Mouse (Mus musculus) forebrain, embryonic 15.5 days (tissue): ENCODE measurements around the gene Chpf. TPM values are rescaled to one million over a fixed set of nuclear protein-coding genes. Genes with fewer than 3 reads are reported as not detected.
A peak's percentile ranks its signal among the peaks of the same experiment; 100 is the strongest.

Source experiments
- ATAC-seq: fragments of 200-750 bp; cut with Nextera tagmentation; replicated peaks from 2 replicates; pipeline ENCODE4 v1.8.0; 2017; ENCODE audit warnings: mild to moderate bottlenecking, moderate TSS enrichment, moderate library complexity
- H3K27ac ChIP-seq: fragments of 300-500 bp; sonication (generic); replicated peaks from 2 replicates; pipeline ENCODE4 v1.5.1; 2015; ENCODE audit warnings: mild to moderate bottlenecking, inconsistent platforms
- H3K27me3 ChIP-seq: fragments of 300-500 bp; sonication (generic); 2 replicates; pipeline ENCODE4 v1.6.1; 2015; ENCODE audit warnings: inconsistent platforms
- H3K36me3 ChIP-seq: fragments of 300-500 bp; sonication (generic); 2 replicates; pipeline ENCODE4 v1.6.1; 2015; ENCODE audit warnings: mild to moderate bottlenecking, inconsistent platforms
- H3K4me1 ChIP-seq: fragments of 300-500 bp; sonication (generic); 2 replicates; pipeline ENCODE4 v1.6.1; 2015; ENCODE audit warnings: inconsistent platforms
- H3K4me2 ChIP-seq: fragments of 300-500 bp; sonication (generic); replicated peaks from 2 replicates; pipeline ENCODE4 v1.6.1; 2015; ENCODE audit warnings: mild to moderate bottlenecking, inconsistent platforms
- H3K4me3 ChIP-seq: fragments of 300-500 bp; sonication (generic); 2 replicates; pipeline ENCODE4 v1.5.1; 2015; ENCODE audit warnings: mild to moderate bottlenecking, inconsistent platforms
- H3K9ac ChIP-seq: fragments of 300-500 bp; sonication (generic); replicated peaks from 2 replicates; pipeline ENCODE4 v1.6.1; 2015; ENCODE audit warnings: mild to moderate bottlenecking, inconsistent platforms
- H3K9me3 ChIP-seq: fragments of 300-500 bp; sonication (generic); 2 replicates; pipeline ENCODE4 v1.6.1; 2016; ENCODE audit warnings: inconsistent platforms
- WGBS: fragments of 180-500 bp; shearing (Covaris S2); methylation state at CpG from one replicate; pipeline ENCODE4 v1.1.7; 2015; ENCODE audit warnings: mixed read lengths; 5-methylcytosine and 5-hydroxymethylcytosine counted together
- polyA plus RNA-seq: library from polyadenylated mRNA; unstranded; fragments of >200 nt; fragmentation: Nextera tagmentation; extraction: Ambion mirVana; gene quantifications from 2 replicates; pipeline ENCODE4 v1.2.1, GENCODE M21; 2015

Gene Chpf
- polyA plus RNA-seq, 1 experiment from 2014 or later: 29.2 TPM

DNA sequence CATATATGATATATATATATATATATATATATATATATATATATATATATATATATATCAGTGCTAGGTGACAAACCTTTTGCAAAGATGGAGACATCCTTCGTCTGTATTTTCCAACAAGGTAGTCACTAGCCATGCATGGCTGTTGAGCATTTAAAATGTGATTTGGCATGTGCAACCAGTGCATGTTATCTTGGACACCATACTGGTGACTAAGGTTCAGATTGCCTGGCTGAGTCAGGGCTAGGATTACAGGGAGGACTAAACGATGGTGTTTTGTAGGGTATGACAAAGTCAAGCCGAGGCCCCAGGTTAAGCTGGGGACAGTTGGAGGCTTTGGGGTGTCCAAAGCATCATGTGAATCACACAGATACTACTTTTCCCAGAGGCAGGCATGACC, 23.7 kb downstream of the Chpf start:
- no peak for ATAC-seq
- H3K4me1 ChIP-seq: peaks cover 38% of the 10 kb centered on the region
- H3K9me3 ChIP-seq: no peaks in the 10 kb centered on the region
- no peak overlapping the region for H3K4me2 ChIP-seq
- WGBS: 77% methylated on average over 3 of the region's 3 CpGs
- H3K27ac ChIP-seq: no peak overlapping the region
- H3K9ac ChIP-seq: no peak overlapping the region
- H3K4me3 ChIP-seq: no peak overlapping the region
- H3K36me3 ChIP-seq: no peaks in the 10 kb centered on the region
- peaks cover 23% of the 10 kb centered on the region for H3K27me3 ChIP-seq

DNA sequence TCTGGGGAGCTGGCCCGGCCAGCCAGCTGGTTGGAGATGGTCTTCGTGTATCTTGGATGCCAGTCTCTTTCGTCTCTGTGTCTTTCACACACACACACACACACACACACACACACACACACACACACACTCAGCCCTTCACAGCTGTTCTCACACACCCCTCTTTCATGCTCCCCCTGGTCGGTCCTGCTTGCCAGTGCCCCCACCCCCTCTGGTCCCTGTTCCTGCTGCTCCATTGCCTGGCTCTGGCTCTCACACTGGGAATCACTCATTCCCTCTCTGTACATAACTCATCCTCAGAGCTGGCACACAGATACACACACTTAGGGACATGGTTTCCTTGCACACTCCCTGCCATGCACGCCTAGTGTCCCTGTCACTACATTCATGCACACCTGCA, 27.2 kb downstream of the Chpf start:
- H3K4me1 ChIP-seq: peaks cover 51% of the 10 kb centered on the region
- H3K9me3 ChIP-seq: no peaks in the 10 kb centered on the region
- H3K27ac ChIP-seq: no peak overlapping the region
- H3K36me3 ChIP-seq: no peaks in the 10 kb centered on the region
- WGBS: 57% methylated on average over 5 of the region's 5 CpGs
- ATAC-seq: no peak
- no peak overlapping the region for H3K4me2 ChIP-seq
- H3K4me3 ChIP-seq: no peak overlapping the region
- no peak overlapping the region for H3K9ac ChIP-seq
- H3K27me3 ChIP-seq: peaks cover 39% of the 10 kb centered on the region

DNA sequence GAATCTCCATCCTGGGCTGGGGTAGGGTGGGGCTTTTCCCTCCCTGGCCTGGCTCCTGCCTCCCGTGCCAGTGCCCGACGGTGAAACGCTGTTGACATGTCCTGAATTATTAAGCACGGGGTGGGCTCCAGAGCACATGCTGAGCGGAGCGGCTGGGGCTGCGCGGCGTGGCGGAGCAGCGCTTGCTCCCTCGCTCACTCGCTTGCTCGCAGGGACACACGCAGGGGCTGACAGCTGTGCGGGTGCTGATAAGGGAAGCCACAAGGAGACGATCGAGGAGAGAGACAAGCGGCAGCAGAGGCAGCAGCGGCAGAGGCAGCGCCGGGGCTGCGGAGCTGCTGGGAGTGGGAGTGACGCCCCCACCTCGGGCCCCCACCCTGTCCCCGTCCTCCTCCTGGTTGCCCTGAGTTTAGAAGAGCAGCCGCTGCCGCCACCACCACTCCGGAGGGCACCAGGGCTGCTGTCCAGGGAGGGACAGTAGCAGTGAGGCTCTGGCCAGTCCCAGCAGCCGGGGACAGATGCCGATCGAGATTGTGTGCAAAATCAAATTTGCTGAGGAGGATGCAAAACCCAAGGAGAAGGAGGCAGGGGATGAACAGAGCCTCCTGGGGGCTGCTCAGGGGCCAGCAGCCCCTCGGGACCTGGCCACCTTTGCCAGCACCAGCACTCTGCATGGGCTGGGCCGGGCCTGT, 28.6 kb downstream of the Chpf start, which contains the start of gene Asic4:
TSS of gene Asic4 (plus strand) at position 123 of the 692 bp plus-strand sequence.
- Histone ChIP-seq H3K36me3 (no peaks in the 10 kb centered on the region), H3K4me1 (peaks cover 54% of the 10 kb centered on the region), H3K27ac (no peak within 1 kb of the TSS), H3K4me3 (peak within 1 kb of the TSS; percentile 29), H3K27me3 (peaks cover 43% of the 10 kb centered on the region), H3K9ac (peak within 1 kb of the TSS; percentile 39), H3K9me3 (no peaks in the 10 kb centered on the region), H3K4me2 (peak within 1 kb of the TSS; percentile 50)
- 0 out of 2 replicates have a peak, but pooled peaks have one; percentile 4 for ATAC-seq
- 1% methylated on average over 35 of the region's 35 CpGs for WGBS

DNA sequence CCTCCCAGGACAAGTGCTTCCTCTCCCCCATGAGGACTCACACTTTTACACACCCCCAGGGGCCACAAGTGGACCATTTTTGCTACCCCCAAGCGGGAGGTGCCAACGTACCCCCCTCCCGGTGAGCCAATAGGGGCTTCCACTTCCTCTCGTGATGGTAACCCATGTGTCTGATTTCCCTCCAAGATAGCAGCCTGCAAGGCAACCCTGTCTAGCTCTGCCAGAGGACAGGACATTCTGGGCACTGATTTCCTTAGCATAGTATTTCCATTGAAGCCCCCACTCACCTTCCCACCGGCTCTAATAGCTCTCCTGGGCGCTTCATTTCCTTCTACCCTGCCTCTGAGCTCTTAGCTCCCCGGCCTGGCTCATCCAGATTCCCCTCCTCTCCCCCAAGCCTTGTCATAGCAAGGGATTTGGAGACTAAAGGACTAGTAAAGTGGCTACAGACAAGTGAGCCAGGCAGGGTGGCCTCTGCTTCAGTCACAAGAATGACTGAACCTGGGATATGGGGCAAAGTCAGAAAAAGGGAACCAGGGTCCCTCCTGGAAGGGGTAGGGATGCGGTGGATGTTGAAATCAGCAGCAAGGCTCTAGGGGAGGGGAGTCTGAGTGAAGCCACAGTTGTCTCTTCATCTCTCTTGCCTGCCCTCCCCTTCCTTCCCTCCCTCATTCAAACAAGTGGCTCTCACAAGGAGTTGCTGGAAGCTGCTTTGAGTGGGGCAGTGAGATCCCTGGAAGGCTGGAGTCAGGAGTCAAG, 29.6 kb downstream of the Chpf start:
- Histone ChIP-seq H3K4me1 (peaks cover 63% of the 10 kb centered on the region), H3K27me3 (peaks cover 43% of the 10 kb centered on the region), H3K4me3 (no peak overlapping the region), H3K27ac (no peak overlapping the region), H3K9ac (no peak overlapping the region; the same call in 1 of the 2 replicates), H3K9me3 (no peaks in the 10 kb centered on the region), H3K4me2 (0 out of 2 replicates have a peak overlapping the region, but pooled peaks have one; percentile 50), H3K36me3 (no peaks in the 10 kb centered on the region)
- WGBS: 3% methylated on average over 8 of the region's 8 CpGs
- no peak for ATAC-seq

DNA sequence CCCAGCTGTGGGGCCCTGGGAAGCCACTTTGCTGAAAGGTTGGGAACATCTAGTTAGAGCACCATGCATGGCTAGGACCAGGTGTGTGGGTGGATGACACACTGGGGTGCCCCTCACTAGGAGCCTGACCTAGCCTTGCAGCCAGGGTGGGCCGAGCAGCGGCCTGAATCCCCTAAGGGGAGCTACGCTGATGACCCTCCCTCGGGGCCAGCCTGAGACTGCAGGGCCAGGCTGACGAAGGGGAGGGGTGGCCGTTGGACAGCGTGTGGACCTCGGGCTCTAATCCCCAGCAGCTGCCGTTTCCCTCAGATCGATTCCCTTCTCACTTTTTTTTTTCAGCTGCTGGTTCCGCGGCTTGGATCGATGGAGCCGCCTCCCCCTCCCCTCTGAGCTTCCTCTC, 30.2 kb downstream of the Chpf start:
- no peak overlapping the region for H3K27ac ChIP-seq
- no peak overlapping the region; the same call in 1 of the 2 replicates for H3K9ac ChIP-seq
- H3K4me3 ChIP-seq: no peak overlapping the region

DNA sequence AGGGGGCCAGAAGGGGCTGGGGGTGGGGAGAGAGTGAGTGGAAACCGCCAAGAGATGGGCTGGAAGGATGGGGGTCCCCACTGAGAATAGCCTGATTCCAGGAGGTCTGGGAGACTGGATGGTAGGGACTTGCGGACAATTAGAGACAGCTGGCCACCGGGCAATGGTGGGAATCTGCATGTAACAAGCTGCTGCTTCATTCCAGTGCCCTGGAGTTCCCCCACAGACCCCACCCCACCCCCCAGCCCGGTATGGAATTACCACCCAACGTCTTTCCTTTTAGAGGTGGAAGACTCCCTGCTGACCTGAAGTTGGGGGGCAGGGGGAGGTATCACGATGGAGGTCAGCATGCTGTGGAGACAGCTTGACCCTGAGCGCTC, 31.1 kb downstream of the Chpf start:
- Histone ChIP-seq H3K36me3 (no peaks in the 10 kb centered on the region), H3K4me3 (no peak overlapping the region), H3K9me3 (no peaks in the 10 kb centered on the region), H3K4me1 (peaks cover 79% of the 10 kb centered on the region), H3K9ac (no peak overlapping the region), H3K4me2 (peak overlapping the region; percentile 17), H3K27ac (no peak overlapping the region), H3K27me3 (peaks cover 39% of the 10 kb centered on the region)
- 3% methylated on average over 7 of the region's 7 CpGs for WGBS
- no peak for ATAC-seq

More for the DNA sequence above, 30.2 kb downstream of the Chpf start:
- Histone ChIP-seq H3K4me1 (peaks cover 70% of the 10 kb centered on the region), H3K9me3 (no peaks in the 10 kb centered on the region), H3K27me3 (peaks cover 43% of the 10 kb centered on the region), H3K4me2 (0 out of 2 replicates have a peak overlapping the region, but pooled peaks have one; percentile 5), H3K36me3 (no peaks in the 10 kb centered on the region)
- 5% methylated on average over 14 of the region's 14 CpGs for WGBS
- no peak for ATAC-seq

DNA sequence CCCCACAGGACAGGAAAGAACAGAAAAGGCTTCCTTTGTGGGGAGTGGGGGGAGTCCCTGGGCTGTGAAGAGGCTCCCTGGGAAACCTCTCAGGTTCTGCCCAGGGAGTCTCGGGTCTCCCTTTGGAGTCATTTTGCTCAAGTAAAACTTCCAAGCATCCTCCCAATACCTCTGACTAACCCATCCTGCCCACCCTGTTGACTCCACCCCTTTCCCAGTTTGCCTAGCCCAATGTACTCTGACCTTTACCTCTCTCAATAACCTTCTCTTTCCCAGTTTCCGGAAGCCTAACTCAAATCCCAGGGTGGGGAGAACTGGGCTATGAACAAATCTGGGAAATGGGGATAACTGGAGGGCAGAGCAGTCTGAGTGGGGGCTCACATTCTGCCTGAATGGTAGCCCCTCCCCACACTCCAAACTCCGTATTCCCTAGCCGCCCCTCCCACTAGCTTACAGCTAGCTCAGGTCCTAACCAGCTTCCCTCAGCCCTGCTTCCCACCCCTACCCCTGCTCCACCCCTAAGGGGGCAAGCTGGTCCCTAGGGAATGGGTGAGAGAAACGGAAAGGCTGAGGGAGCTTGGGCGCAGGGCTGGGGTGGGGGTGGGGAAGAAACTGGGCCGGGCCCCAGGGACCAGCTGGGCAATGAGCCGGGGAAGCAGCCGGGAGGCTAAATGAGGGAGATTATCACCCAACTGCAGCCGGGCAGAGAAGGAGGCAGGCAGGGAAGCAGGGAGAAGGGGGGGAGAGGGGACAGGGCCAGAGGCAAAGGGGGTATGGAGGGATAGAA, 31.6 kb downstream of the Chpf start:
- no peak overlapping the region for H3K9ac ChIP-seq
- no peaks in the 10 kb centered on the region for H3K9me3 ChIP-seq
- no peak overlapping the region for H3K27ac ChIP-seq
- H3K27me3 ChIP-seq: peaks cover 37% of the 10 kb centered on the region
- 4% methylated on average over 10 of the region's 10 CpGs for WGBS
- H3K4me2 ChIP-seq: peak overlapping the region; percentile 17
- peak; percentile 23; the same call in 1 of the 2 replicates for ATAC-seq
- H3K36me3 ChIP-seq: no peaks in the 10 kb centered on the region
- H3K4me1 ChIP-seq: peaks cover 84% of the 10 kb centered on the region
- no peak overlapping the region for H3K4me3 ChIP-seq

DNA sequence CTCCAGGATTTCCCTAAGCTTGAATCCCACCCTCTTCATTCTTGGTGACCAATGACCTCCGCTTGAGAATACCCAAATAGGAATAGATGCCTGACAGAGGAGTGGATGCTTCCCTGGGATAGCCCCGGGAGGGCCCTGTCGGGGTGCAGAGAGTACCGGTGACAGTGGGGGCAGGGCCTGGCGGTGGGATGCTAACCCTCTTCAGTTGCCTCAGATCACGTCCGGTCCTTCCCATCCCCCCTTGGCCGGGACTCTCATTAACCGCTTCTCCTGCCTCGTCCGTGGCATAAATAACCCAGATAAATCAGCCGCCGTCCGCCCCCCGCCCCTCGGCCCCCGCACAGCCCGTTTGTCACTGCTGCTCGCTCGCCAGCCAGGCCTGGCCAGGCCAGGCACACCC, 32.5 kb downstream of the Chpf start:
- no peak overlapping the region for H3K4me3 ChIP-seq
- no peak overlapping the region for H3K9ac ChIP-seq
- H3K9me3 ChIP-seq: no peaks in the 10 kb centered on the region
- no peak for ATAC-seq
- H3K4me1 ChIP-seq: peaks cover 89% of the 10 kb centered on the region
- no peak overlapping the region for H3K4me2 ChIP-seq
- peaks cover 36% of the 10 kb centered on the region for H3K27me3 ChIP-seq
- H3K27ac ChIP-seq: no peak overlapping the region
- H3K36me3 ChIP-seq: no peaks in the 10 kb centered on the region
- WGBS: 5% methylated on average over 20 of the region's 20 CpGs

DNA sequence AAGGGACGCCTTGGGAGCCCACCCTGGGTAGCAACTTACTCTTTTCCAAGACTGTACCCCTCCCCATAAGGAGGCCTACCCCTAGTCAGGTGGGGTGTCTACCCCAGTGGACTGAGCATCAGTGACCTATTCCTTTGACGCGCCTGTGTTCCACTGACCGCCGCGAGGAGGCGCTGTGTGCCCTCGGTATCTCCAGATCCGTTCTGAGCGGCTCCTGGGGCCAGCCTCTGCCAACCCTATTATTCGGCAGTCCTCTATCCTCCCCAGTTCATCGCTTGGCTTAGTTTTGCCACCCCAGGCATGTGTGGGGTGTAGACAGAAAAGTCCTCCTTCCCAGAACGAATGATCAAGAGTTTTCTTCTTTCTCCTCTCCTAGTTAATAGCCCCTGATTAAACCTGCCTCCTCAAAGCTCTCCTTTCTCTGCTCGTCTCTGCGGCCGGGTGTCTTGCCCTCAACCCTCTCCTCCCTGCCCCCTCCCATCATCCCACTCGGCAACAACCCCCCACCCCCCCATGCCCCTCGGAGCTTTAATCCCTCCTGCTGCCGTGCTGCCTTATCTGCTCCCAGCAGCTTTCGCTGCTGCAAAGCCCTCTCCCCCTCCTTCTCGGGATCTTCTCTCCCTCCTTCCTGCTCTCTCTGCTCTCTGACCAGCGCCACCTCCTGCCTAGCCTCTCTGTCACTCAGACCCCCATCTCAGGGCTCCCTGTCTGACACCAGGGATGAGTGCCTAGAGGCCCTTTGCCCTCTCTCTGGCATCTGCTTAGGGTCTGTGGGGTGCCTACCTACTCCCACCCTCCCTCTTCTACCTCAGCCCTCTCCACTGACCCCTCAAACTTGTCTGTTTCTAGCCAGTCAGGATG, 33.1 kb downstream of the Chpf start:
- peak overlapping the region; percentile 22 for H3K4me2 ChIP-seq
- H3K27ac ChIP-seq: no peak overlapping the region
- WGBS: 2% methylated on average over 22 of the region's 22 CpGs
- H3K4me3 ChIP-seq: no peak overlapping the region
- no peaks in the 10 kb centered on the region for H3K9me3 ChIP-seq
- peaks cover 30% of the 10 kb centered on the region for H3K27me3 ChIP-seq
- H3K36me3 ChIP-seq: no peaks in the 10 kb centered on the region
- ATAC-seq: peak; percentile 15
- H3K9ac ChIP-seq: no peak overlapping the region
- H3K4me1 ChIP-seq: peaks cover 89% of the 10 kb centered on the region

DNA sequence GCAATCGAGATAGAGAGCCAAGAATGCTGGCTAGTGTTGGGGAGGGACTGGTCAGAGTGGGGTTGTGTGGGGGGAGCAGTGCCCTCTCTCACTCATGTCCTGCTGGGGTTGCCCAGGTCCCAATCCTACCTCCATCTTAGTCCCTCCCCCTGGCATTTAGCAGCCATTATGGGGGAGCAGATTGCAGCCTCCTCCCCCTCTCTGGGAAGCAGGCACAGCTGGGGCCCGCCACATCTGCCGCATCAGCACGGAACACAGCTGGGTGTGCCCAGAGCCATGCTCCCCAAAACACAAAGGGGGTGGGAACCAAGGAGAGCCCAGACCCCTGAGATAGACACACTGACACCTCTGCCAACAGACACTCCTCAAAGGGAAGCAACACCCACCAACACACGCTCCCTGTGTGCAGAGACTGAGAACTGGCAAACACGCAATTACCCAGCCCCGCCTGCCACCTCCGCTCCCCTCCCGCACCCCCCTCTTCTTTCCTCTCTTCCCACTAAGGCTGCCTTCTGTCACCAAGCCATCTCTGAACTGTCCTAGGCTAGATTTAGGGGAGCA, 33.9 kb downstream of the Chpf start:
- H3K27ac ChIP-seq: no peak overlapping the region
- no peaks in the 10 kb centered on the region for H3K36me3 ChIP-seq
- H3K4me3 ChIP-seq: no peak overlapping the region
- H3K4me2 ChIP-seq: peak overlapping the region; percentile 22; the same call in 1 of the 2 replicates
- peak; percentile 5 for ATAC-seq
- H3K9ac ChIP-seq: no peak overlapping the region
- WGBS: 10% methylated on average over 9 of the region's 9 CpGs
- peaks cover 81% of the 10 kb centered on the region for H3K4me1 ChIP-seq
- H3K9me3 ChIP-seq: no peaks in the 10 kb centered on the region
- peaks cover 24% of the 10 kb centered on the region for H3K27me3 ChIP-seq

DNA sequence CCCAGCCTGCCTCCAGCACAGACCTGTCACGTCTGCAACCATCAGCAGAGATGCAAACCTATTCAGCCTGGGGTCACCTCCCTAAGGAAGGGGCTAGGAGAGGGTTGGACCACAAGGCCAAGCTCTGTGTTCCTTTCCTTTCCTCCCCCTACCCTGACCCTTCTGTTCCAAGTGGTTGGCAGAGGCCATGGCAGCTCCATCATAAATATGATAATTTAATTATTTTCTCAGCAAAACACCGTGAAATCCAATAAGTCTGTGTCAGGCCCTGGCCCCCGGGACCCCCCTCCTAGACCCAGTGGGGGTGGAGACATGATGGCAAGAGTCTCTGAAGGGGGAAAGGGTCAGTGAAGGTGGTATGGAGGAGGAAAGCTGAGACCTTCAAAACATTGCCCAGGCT, 34.9 kb downstream of the Chpf start:
- H3K36me3 ChIP-seq: no peaks in the 10 kb centered on the region
- H3K27ac ChIP-seq: 0 out of 2 replicates have a peak overlapping the region, but pooled peaks have one; percentile 75
- H3K27me3 ChIP-seq: peaks cover 15% of the 10 kb centered on the region
- ATAC-seq: no peak
- peaks cover 71% of the 10 kb centered on the region for H3K4me1 ChIP-seq
- H3K4me2 ChIP-seq: no peak overlapping the region
- no peak overlapping the region for H3K4me3 ChIP-seq
- WGBS: 45% methylated on average over 3 of the region's 3 CpGs
- no peak overlapping the region for H3K9ac ChIP-seq
- no peaks in the 10 kb centered on the region for H3K9me3 ChIP-seq
